Mouse (Mus musculus) kidney, embryonic 16.5 days (tissue): Measurements from ENCODE around the gene Rsl24d1. TPM values are rescaled to one million over a fixed set of nuclear protein-coding genes. Genes with fewer than 3 reads are reported as not detected.

Source experiments
- polyA plus RNA-seq: library from polyadenylated mRNA; unstranded; fragments of >200 nt; fragmentation: Nextera tagmentation; extraction: Ambion mirVana; gene quantifications from 2 replicates; pipeline ENCODE4 v1.2.1, GENCODE M21; 2015

The Rsl24d1 gene
- polyA plus RNA-seq, 1 experiment from 2014 or later = 109 TPM

Other genes with a start within 250 kb of the Rsl24d1 start
- 4.3 and 5.2 TPM in 2 replicates for gene Pygo1, start 187.8 kb upstream of the Rsl24d1 start, polyA plus RNA-seq
- gene Dyx1c1, start 154.6 kb upstream of the Rsl24d1 start, polyA plus RNA-seq = 1.9 and 2.4 TPM in 2 replicates
- gene Gm44503, start 154.6 kb upstream of the Rsl24d1 start, polyA plus RNA-seq = not detected in 2 replicates
- gene Ccpg1os, start 128.0 kb upstream of the Rsl24d1 start, polyA plus RNA-seq = 19.5 and 23.7 TPM in 2 replicates
- 45.9 and 47.5 TPM in 2 replicates for gene Ccpg1, start 128.0 kb upstream of the Rsl24d1 start, polyA plus RNA-seq
- 15.4 and 19.9 TPM in 2 replicates for gene Pigb, start 73.0 kb upstream of the Rsl24d1 start, polyA plus RNA-seq
- 6.0 and 6.6 TPM in 2 replicates for gene Rab27a, start 68.6 kb upstream of the Rsl24d1 start, polyA plus RNA-seq
- gene Khdc3, start 11.6 kb upstream of the Rsl24d1 start, polyA plus RNA-seq = not detected in 2 replicates
- gene Gm20509, start 11.0 kb upstream of the Rsl24d1 start, polyA plus RNA-seq = not detected in 2 replicates